Mouse (Mus musculus) right cerebral cortex, postnatal 36 days (tissue): Measurements from ENCODE around the gene Ager.
A peak's percentile ranks its signal among the peaks of the same experiment; 100 is the strongest.

Experiments used
- DNase-seq, 2 experiments: peaks; one replicate each; pipeline ENCODE4 v3.0.0; 2022; ENCODE audit warnings: low spot score in 2 of 2, mixed read lengths in 1 of 2

Ager gene

DNA sequence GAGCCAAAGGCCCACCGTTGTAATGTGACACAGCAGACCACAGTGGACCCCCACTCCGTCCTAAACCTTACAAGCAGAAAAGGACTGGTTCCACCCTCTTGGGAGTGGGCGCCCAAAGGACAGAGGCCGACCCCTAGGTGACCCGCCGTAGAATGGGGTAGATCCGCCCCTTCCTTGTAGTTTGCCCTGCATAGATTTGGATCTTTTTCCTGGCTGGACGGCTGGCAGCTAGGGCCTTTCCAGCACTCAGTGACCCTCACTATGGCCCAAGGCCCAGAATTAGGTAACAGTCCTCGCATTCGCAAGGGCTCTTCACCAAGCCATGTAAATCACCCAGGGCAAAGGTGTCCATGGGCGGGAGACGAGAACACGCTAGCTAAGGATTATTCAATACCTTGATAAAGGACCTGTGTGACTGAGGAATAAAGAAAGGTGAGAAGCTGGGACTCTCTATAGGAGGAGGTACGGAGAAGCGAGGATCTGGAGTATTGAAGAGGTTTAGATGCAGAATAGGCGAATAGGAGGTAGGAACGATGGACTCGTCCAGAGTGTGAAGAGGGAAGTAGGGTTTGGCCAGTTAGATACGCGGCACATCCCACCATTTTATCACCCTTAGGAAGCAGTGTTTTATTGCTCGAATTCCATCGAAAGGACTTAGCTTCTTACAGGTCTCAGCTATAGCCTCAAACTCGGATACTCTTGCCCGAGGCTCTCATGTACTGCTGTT, 7.0 kb downstream of the Ager start:
- DNase-seq, result no peak

DNA sequence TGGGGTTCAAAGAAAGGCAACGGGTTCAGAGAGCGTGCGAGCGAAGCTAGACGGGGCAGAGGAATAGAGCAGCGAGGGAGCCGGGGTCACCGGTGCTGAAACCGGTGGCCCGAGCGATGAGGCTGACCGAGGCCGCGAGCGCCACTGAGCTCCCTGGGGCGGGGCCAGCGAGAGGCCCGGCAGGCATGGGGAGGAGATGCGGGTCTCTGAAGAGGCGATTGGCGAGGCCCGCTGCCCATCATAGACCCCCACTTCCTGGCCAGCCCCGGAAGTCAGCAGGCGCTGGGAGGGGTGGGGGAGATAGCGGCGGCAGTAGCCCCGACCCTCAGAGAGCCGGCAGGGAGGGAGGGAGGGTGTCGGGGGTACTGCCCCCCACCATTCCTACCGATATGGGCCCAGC, 7.9 kb downstream of the Ager start:
- DNase-seq, result peak; percentile 97 to 98

DNA sequence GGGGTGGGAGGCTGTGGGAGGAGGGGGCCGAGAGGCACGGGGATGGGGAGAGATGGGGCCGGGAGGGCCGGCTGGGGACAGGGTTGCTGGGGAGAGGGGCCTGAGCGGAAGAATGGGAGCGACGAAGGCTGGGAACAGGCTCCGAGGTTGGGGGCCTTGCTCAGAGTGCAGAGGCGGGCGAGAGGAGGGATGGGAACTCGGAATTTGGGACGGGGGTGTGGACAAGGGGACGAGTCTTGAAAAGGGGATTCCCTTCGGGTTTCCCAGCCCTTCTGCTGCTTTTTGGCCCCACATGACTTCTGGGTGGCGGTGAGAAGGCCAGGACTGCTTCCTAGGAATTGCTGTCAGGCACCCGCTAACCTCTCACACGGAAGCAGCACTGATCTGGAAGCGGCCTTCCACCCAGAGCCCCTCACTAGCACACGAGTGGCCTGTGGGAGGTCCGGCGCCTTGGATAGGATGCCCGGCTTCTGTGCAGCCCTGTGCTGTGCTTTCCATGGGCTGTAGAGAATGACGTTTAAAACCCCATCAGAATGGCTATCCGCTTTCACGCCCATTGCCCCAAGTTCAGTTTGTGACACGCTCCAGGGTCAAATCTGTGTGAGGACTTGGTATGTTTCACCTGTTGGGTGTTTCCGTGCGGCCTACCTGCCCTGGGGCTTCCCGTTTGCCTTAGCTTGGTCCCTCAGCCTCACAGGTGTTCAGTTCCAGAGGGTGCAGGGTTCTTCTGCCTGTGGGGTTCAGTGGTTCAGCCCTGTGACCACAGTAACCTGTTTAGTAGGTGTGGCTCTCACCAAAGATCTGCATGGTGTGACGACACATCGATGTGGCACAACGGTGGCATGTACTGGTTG, 8.8 kb downstream of the Ager start:
- no peak for DNase-seq

DNA sequence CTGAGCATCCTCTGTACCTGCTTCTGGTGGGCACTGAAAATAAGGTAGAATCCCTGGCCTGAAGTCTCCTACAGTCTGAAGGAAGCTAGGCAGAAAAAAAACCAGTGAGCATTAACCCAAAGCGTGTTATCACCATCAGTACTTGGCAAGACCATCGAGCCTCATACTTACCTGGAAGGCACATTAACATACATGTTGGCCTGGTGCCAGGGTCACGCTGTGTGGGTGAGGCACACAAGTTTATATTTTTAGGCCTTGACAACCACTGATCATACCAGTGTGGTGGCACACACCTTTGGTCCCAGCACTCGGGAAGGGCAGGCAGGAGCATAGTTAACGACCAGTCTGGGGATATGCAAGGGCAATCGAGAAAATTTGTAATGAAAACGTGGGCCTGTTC, 10.3 kb downstream of the Ager start:
- no peak for DNase-seq

DNA sequence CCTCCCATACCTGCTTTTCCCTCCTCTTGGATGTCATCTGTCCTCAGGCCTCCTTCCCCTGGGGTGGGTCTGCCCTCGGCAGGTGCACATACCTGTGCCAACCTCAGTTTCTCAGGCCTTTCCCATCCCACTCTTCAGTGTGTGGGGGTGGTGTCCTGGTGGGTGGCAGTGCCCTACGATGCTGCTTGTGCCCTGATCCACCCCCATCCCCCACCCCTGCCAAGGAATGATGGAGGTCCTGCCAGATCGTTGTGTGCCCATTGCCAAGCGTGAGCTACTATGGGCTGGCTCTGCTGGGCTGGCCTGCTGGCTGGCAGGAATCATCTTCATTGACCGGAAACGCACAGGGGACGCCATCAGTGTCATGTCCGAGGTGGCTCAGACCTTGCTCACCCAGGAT, 13.4 kb downstream of the Ager start:
- DNase-seq, result no peak

DNA sequence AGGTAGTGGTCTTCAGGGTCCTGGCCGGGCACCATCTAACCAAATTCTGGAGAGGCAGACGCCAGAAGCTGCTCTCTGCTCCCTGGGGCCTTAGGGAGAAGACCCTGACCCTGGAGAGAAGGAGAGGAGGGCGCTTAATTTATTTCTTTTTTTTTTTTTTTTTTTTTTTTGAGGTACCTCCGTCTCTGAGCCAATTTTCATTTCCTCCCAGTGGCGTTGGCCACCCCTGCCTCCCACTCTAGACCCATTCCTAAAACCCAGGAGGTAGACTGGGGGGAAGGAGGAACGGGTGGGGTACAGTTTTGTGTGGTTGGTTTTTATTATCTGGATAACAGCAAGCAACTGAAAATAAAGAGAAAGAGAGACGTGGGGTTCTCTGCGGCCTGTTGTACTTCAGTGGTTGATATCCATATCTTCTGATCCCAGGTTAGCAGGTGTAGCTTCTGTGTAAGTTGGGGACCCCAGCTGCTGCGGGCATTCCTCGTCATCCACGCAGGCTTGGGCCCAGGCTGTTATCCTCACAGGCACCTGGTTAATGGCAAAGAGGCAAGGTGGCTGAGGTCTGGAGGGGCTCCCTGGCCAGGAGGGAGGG, 15.5 kb downstream of the Ager start:
- DNase-seq, result no peak

DNA sequence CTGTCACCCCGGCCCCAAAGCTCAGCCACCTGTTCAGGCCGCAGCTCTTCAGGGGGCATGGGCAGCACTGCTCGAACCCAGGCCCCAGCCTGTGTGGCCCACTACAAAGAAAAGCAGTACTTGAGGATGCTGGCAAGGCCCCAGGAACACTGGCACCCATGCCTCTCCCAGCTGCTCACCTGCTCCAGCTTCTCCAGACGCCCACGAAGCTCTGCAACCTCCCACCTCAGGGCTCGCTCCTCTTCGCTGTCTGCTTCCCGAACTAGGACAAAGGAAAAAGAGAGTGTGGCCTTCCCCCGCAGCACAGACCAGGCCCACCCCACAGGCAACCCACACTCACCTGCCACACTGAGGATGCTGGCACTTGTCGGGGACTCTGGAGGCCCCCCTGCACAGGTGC, 16.2 kb downstream of the Ager start:
- DNase-seq, result no peak

DNA sequence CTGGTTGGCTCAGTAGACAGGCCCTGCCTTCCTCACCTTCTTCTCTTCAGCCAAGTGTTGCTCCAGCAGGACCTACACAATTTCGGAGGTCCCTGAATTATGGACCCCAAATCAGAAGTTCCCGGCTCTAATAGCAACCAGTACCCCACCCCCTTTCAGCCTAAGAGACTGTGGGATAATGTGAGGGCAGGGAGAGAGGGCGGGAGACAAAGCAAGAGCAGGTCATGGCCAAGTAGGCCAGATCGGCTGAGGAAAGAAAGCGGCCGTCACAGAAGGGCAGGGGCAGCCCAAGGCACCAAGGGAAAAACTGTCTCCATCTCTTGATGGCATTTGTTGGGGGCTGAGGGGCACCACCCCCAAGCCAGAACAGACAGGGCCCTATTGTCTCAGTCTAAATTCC, 18.2 kb downstream of the Ager start, which contains the start of gene Egfl8:
Gene Egfl8 (minus strand): TSS at position 101 of the 400 bp plus-strand sequence.
- no peak for DNase-seq

DNA sequence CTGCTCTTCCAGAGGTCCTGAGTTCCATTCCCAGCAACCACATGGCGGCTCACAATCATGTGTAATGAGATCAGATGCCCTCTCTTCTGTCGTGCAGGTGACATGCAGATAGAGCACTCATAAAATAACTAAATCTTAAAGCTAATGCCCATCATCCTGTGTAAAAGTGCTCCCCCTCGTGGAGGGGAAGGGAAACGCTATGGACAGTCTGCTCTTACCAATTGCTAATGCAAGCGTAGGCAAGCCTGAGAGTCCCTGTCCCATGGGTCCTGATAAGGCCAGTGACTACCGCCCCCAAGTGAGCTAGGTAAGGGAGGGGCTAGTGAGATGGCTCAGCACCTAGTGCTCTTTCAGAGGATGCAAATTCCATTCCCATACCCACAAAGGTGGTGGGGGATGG, 21.3 kb downstream of the Ager start:
- DNase-seq, result no peak

DNA sequence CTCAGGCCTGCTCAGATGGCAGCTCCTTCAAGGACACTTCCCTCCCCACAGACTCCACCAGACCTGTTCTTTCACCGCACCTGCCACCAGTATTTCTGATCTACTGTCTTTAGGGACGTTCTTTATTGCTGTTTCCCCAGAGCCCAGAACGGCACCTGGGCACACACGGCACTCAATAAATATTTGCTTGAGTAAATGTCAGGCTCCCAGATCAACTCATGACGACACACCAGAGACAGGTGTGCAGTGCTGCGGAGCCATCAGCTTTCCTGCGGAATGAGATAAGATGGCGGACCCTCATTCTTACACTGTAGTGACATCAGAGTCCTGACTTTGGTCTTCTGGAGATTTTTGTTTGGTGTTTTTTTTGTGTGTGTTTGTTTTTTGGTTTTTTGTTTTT, 23.3 kb downstream of the Ager start:
- no peak for DNase-seq

DNA sequence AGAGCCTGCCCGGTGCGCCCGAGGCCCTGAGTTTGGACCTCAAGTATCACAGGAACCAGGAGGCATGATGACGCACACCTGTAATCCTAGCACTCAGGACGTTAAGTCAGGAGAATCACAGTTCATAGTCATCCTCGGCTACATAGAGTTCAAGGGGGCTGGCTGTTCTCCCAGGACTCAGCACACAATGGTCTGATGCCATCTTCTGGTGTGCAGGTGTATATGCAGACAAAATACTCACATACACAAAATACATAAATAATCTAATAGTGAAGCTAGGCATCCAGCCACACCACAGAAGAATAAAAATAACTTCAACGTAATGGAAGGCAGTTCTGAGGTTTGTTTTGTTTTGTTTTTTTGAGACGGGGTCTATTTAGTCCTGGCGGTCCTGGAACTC, 25.5 kb downstream of the Ager start:
- DNase-seq, result no peak

DNA sequence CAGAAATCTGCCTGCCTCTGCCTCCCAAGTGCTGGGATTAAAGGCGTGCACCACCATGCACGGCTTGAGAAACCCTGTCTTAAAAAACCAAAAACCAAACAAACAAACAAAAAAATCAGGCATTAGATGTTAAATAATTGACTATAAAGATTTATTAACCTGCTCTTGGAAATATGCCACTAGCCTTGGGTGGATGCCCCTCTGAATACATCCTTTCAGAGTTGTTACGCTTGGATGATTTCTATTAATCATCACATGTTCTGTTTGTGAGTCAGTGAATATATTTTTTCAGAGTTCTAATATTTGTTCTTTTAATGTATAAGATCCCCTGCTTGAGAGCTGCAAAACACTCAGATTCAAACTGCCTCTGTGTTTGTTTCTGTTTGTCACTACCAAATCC, 27.3 kb downstream of the Ager start:
- DNase-seq, result no peak

DNA sequence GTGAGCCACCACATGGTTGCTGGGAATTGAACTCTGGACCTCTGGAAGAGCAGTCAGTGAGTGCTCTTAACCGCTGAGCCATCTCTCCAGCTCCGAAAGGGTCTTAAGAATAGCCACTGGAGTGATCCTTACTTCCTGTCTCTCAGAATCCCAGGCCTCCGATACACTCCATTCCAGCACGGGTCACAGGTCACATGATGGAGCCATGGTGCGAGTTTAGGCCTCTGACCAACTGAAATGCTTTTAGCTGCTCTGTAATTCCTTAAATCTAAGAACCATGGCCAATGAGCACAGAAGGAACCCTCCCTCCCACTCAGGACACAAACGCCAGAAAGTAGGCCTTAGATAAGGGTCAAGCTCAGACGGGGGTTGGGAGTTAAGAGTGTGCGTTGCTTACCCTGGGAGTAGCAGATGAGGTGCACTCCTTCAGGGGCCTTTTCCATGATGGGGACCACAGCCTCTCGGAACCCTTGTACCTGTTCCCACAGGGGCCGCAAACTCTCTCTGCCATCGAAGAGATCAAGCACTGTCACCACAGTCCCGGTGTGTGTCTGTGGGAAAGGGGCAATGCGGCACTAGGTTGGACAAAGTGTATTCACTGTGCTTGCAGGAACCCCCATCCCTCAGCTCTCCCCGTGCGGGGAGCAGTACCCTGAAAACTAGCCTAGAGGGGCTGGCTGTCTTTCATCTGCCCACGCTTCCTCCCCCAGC, 28.6 kb downstream of the Ager start:
- no peak for DNase-seq

DNA sequence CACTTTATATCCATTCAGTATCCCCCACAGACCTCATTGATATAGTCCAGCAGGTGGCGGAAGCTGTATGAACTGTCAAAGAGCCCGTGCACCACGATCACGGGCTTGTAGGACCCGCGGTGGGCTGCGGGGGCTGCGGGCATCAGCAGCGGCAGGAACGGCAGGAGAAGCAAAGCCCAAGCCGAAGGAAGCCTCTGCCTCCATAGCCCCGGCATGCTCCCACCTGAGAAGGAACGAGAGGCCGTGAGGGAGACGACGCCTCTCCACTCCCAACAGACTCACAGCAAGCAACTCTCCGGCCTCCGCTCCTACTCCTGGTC, 29.1 kb downstream of the Ager start:
- DNase-seq, result no peak

DNA sequence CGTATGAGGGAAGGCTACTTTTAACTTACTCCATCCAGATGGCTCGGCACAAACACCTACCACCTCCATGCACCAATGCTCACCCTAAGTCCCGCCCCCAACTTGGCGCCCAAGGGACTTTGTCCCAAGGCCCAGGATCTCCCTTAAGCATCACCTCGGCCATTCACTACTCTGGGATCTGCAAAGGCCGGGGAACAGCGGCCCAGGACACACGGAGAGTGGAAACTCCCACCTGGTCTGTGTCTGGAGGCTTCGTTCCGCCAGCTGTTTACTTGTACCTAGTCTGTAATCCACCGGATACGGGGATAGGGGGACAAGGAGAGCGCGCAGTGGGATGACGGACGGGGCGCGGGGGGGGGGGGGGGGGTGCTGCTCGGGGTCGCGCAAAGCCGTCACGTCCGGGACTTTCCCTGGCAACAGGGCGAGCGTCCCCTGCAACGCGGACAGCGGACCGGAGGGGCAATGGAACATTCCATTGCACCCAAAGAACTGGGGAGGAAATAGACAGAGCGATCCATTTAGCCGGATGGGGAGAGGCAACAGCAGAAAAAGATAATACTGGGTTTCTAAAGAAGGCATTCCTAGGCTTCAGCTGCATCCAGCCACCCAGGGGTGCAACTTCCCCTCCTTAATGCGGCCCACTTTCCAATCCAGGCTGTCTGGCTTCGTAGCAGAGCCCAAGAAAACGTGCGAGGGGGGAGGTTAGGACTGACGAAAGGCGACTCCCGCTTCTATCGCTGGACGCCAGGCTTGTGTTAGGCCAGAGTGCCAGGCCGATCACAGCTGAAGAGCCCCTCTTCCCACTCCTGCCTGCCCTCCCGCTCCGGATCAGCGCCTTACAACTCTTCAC, 29.7 kb downstream of the Ager start:
- peak; percentile 83 to 84 for DNase-seq

DNA sequence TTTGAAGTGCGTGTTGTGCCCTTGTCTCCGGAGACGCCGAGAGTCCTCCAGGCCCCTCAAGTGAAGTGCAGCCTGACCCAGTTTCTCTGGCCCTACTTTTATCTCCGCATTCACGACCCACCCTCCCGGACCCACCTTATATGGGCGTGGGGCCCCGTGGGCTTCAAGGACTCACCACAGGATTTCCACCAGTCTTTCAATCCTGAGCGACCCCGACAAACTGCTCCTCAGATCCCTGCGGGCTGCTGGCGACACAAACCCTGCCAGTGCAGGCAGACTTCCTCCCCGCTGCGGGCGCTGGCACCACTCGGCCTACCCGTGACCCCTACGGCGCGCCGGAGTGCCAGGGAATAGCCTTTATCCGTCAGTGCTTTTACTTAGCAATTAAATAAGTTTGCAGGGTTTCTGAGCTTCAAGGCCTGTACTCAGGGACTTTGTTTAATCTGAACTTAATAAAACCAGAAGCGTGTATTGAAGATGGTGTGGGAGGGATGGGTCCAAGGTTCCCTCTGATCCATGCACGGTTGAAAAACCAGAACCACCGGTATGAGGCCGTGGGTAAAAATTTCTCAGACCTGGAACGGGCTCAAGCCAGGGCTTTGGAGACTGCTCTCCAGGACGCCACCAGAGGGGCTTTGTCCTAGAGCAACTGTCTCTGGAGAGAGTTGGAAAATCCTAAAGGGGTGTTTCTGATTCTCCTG, 30.4 kb downstream of the Ager start, which contains the start of gene Ppt2:
Gene Ppt2 (minus strand): TSS at position 568 of the 701 bp plus-strand sequence.
- DNase-seq, result no peak

DNA sequence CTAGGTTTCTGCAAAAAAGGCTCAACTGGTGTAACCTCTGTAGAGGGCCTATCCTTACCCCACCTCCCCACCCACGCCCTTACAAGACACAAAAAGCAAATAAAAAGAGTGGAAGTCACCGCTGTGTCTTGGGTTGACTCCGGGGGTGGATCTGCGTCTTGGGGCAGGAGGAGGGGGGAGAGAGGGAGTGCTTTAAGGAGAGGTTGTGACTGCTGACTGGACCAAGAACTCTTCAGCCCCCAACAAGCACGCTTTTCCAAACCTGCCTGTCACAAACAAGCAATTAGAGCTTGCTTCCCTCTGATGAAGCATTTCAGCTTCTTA, 30.9 kb downstream of the Ager start:
- DNase-seq, result no peak

DNA sequence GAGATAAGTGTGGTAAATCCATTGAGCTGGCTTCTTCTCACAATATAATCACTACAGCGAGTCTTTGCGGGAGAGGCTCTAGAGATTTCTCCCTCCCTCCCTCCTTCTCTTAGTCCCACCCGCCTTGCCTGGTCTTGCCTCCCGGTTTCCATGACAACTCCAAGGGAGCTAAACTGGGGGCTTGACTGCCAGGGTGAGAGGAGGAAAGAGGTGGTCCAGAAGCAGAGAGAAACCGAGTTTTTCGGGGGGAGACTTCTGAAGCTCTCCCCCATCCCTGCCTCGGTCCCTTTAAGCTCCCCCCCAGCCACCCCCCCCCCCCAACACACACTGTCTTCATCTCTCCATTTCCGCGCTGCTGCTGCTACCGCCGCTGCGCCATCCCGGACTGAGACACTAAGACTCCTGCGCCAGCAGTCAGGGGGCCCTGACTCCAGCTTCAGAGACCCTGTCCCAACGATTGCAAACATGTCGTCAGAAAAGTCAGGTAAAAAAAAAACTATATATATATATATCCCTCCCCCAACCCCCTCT, 31.6 kb downstream of the Ager start, which contains the start of gene Prrt1:
Gene Prrt1 (plus strand): TSS at position 313 of the 531 bp plus-strand sequence.
- DNase-seq, result peak in 1 of 2 experiments; percentile 77

DNA sequence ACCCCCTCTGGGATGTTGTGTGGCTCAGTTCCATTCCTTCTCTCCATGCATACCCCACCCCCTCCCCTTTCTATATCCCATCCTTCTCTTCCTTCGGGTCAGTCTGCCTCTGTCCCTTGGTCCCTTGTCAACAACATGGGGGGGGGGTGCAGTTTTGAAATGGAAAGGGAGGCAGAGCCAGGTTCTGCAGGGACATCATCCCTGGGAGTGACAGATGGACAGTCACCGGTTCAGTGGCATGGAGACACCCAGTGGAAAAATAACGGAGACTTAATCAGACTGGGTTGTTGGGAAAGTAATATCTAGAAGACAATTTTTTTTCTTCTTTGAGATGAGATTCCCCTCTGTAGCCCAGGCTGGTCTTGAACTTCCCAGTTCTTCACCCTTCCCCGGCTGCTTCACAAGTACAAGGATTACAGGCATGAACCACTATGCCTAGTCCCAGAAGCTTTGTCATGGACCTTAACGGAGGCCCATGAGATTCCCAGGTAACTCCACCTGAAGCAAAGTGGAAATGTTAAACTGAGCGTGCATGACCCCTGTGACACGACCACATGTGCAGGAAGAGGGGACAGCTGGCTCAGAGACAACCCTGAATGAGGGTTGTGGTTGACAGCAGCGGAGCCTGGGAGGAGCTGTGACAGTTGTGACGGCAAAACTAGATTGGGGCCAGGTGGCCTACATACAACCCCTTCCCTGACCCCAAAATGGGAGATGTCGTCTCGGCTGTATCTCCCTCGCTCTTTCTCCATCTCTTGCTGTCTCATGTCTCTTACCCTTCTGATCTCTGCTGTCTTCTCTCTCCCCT, 32.3 kb downstream of the Ager start:
- no peak for DNase-seq
